Mouse (Mus musculus) midbrain, postnatal 0 days (tissue): ENCODE data around the gene Fkbpl. TPM values are rescaled to one million over a fixed set of nuclear protein-coding genes. Genes with fewer than 3 reads are reported as not detected.

ENCODE experiments used
- ATAC-seq: fragments of 200-750 bp; cut with Nextera tagmentation; 2 replicates; pipeline ENCODE4 v1.8.0; 2017; ENCODE audit warnings: moderate number of reproducible peaks, mild to moderate bottlenecking, moderate TSS enrichment, moderate library complexity; ENCODE audit not compliant: low FRiP score
- DNase-seq: peaks from one replicate; pipeline ENCODE4 v3.0.0-alpha.2; 2015; ENCODE audit warnings: low spot score
- H3K27ac ChIP-seq: fragments of 300-500 bp; sonication (generic); 2 replicates; pipeline ENCODE4 v1.5.1; 2014; ENCODE audit warnings: low read depth, mild to moderate bottlenecking, low read length, mixed read lengths
- H3K27me3 ChIP-seq: fragments of 300-500 bp; sonication (generic); 2 replicates; pipeline ENCODE4 v1.6.1; 2014; ENCODE audit warnings: low read length, control low read depth, mixed read lengths; ENCODE audit not compliant: insufficient read depth
- H3K36me3 ChIP-seq: fragments of 300-500 bp; sonication (generic); 2 replicates; pipeline ENCODE4 v1.6.1; 2014; ENCODE audit warnings: low read length, control low read depth, mixed read lengths; ENCODE audit not compliant: insufficient read depth
- H3K4me1 ChIP-seq: fragments of 300-500 bp; sonication (generic); 2 replicates; pipeline ENCODE4 v1.6.1; 2014; ENCODE audit warnings: mild to moderate bottlenecking, control low read depth, antibody characterized with exemption, low read length, mixed read lengths; ENCODE audit not compliant: insufficient read depth
- H3K4me2 ChIP-seq: fragments of 300-500 bp; sonication (generic); 2 replicates; pipeline ENCODE4 v1.6.1; 2014; ENCODE audit warnings: low read depth, mild to moderate bottlenecking, low read length, mixed read lengths; ENCODE audit not compliant: poor library complexity, severe bottlenecking
- H3K4me3 ChIP-seq: fragments of 300-500 bp; sonication (generic); 2 replicates; pipeline ENCODE4 v1.5.1; 2014; ENCODE audit warnings: low read depth, mild to moderate bottlenecking, low read length, moderate library complexity
- H3K9ac ChIP-seq: fragments of 300-500 bp; sonication (generic); replicated peaks from 2 replicates; pipeline ENCODE4 v1.6.1; 2014; ENCODE audit warnings: mild to moderate bottlenecking, low read length, moderate library complexity, mixed read lengths; ENCODE audit not compliant: poor library complexity, severe bottlenecking
- H3K9me3 ChIP-seq: fragments of 300-500 bp; sonication (generic); 2 replicates; pipeline ENCODE4 v1.6.1; 2016; ENCODE audit warnings: low read length, control low read depth
- CTCF ChIP-seq: IDR thresholded peaks from 2 replicates; pipeline ENCODE4 v1.5.1; 2016; ENCODE audit warnings: antibody characterized with exemption, mild to moderate bottlenecking
- WGBS: fragments of 180-500 bp; shearing (Covaris S2); extraction: QIAGEN DNeasy Blood & Tissue Kit; methylation state at CpG from one replicate; pipeline ENCODE4 v1.1.7; 2014; 5-methylcytosine and 5-hydroxymethylcytosine counted together
- polyA plus RNA-seq: library from polyadenylated mRNA; unstranded; fragments of >200 nt; fragmentation: Nextera tagmentation; extraction: Ambion mirVana; gene quantifications from 2 replicates; pipeline ENCODE4 v1.2.1, GENCODE M21; 2015
- total RNA-seq: library from RNA; depleted of rRNA; stranded (reverse); fragments of >200 nt; gene quantifications from 2 replicates; pipeline ENCODE4 v1.2.3, GENCODE M21; 2014; rRNA removed

Gene Fkbpl
- total and polyA plus RNA-seq, 2 experiments from 2014 or later = 6.2 to 10.7 TPM

DNA sequence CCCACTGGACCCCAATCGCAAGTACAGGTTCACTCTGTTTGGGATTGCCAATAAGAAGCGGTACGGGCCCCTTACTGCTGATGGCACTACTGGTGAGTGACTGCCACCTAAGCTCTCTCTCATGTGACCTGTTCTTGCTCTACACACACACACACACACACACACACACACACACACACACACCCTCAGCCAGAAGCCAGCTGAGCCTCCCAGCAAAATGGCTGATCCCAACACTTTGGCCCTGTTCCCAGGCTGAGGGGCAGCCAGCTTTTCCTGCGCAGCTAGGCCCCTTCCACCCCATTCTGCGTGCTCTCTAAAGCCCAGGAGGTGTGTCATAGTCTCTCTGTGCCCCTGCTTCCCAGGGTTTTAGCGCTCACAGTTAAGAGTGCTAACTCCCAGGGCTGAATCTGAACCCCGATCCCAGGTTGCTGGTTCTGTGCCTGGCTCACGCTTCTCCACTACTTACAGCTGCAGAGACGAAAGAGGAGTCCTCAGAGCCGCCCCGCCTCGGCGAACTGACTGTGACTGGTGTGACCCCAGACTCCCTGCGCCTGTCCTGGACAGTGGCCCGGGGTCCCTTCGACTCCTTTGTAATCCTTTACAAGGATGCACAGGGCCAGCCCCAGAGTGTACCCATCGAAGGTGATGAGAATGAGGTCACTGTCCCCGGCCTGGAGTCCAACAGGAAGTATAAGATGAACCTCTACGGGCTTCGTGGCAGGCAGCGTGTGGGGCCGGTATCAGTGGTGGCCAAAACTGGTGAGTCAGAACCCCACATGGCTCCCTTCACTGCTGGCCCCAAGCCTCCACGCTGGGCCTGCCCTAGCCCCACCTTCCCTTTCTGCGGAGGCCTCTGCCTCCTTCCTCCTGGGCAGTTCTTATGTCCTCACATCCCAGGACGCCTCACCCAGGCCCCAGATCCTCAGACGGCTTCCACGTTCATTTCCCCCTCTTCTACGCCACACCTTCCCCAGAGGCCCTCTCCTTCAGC is 40.9 kb downstream of the Fkbpl start:
- no peaks in the 10 kb centered on the region for H3K9me3 ChIP-seq
- no peak for TF ChIP-seq CTCF
- ATAC-seq (peak; percentile 32; the same call in 1 of the 2 replicates), DNase-seq (peak; percentile 89)
- H3K4me2 ChIP-seq = no peak overlapping the region
- H3K4me3 ChIP-seq = no peak overlapping the region
- 80% methylated on average over 28 of the region's 28 CpGs for WGBS
- H3K36me3 ChIP-seq = no peaks in the 10 kb centered on the region
- no peak overlapping the region for H3K9ac ChIP-seq
- H3K27me3 ChIP-seq = no peaks in the 10 kb centered on the region
- H3K4me1 ChIP-seq = no peaks in the 10 kb centered on the region
- H3K27ac ChIP-seq = peak overlapping the region; percentile 51; the same call in 1 of the 2 replicates

- Histone ChIP-seq H3K9ac (no peak overlapping the region), H3K27ac (no peak overlapping the region), H3K27me3 (no peaks in the 10 kb centered on the region), H3K4me2 (no peak overlapping the region), H3K9me3 (no peaks in the 10 kb centered on the region), H3K4me3 (no peak overlapping the region), H3K4me1 (no peaks in the 10 kb centered on the region), H3K36me3 (no peaks in the 10 kb centered on the region)
- ATAC-seq (no peak), DNase-seq (no peak)
- 94% methylated on average over 7 of the region's 7 CpGs for WGBS
- TF ChIP-seq CTCF = no peak
Measured at GRCm38 (mm10) chr17:34688889-34689288, 44.3 kb downstream of the Fkbpl start.

- no peak overlapping the region for H3K9ac ChIP-seq
- WGBS = 62% methylated on average over 4 of the region's 4 CpGs
- TF ChIP-seq CTCF = no peak
- DNase-seq = no peak
- no peaks in the 10 kb centered on the region for H3K4me1 ChIP-seq
- no peak overlapping the region for H3K4me2 ChIP-seq
- H3K36me3 ChIP-seq = no peaks in the 10 kb centered on the region
- H3K9me3 ChIP-seq = no peaks in the 10 kb centered on the region
- H3K27me3 ChIP-seq = no peaks in the 10 kb centered on the region
- H3K4me3 ChIP-seq = no peak overlapping the region
- no peak for ATAC-seq
- H3K27ac ChIP-seq = no peak overlapping the region
Measured at GRCm38 (mm10) chr17:34690458-34690857, 45.9 kb downstream of the Fkbpl start.

DNA sequence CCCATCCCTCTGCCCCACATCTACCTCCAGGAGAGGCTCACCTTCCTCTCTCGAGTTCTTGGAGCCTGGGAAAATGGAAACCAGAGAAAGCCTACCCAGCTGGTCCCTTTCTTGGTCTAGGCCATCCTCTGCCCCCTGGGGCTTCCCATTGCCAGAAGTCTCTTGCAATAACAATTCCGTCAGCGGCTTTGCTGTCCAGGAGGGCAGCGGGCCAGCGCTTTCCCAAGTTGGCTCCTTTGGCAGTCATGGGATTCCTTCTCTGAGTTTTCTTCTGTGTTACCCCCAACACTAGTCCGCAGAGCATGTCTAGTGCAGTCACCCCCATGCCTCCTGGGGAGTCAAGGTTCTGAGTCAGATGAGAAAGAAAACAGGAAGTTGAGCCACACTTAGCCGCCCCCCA is 48.3 kb downstream of the Fkbpl start:
- Histone ChIP-seq H3K27ac (no peak overlapping the region), H3K27me3 (no peaks in the 10 kb centered on the region), H3K4me1 (no peaks in the 10 kb centered on the region), H3K4me3 (no peak overlapping the region), H3K36me3 (no peaks in the 10 kb centered on the region), H3K4me2 (no peak overlapping the region), H3K9me3 (no peaks in the 10 kb centered on the region), H3K9ac (no peak overlapping the region)
- TF ChIP-seq CTCF = no peak
- WGBS = 62% methylated on average over 7 of the region's 7 CpGs
- DNase-seq = no peak
- ATAC-seq = no peak

Other genes starting within 250 kb of the Fkbpl start
- 2.0 and 9.2 TPM in 2 replicates for gene BC051142, start 245.9 kb upstream of the Fkbpl start, total RNA-seq
- 6.7 and 7.8 TPM in 2 replicates for gene BC051142, start 245.9 kb upstream of the Fkbpl start, polyA plus RNA-seq
- not detected in 2 replicates for gene Btnl4, start 167.4 kb upstream of the Fkbpl start, total RNA-seq
- not detected in 2 replicates for gene Btnl4, start 167.4 kb upstream of the Fkbpl start, polyA plus RNA-seq
- gene Btnl6, start 127.4 kb upstream of the Fkbpl start, total RNA-seq = not detected in 2 replicates
- not detected in 2 replicates for gene Btnl6, start 127.4 kb upstream of the Fkbpl start, polyA plus RNA-seq
- 8.8 and 44.3 TPM in 2 replicates for gene Notch4, start 80.5 kb upstream of the Fkbpl start, total RNA-seq
- 3.8 and 6.1 TPM in 2 replicates for gene Notch4, start 80.5 kb upstream of the Fkbpl start, polyA plus RNA-seq
- 1.2 and 4.4 TPM in 2 replicates for gene Gpsm3, start 55.0 kb upstream of the Fkbpl start, total RNA-seq
- gene Gpsm3, start 55.0 kb upstream of the Fkbpl start, polyA plus RNA-seq = 5.5 and 6.9 TPM in 2 replicates
- 84.8 and 95.6 TPM in 2 replicates for gene Pbx2, start 53.5 kb upstream of the Fkbpl start, total RNA-seq
- 9.5 and 9.6 TPM in 2 replicates for gene Pbx2, start 53.5 kb upstream of the Fkbpl start, polyA plus RNA-seq
- gene Ager, start 46.9 kb upstream of the Fkbpl start, total RNA-seq = 1.7 and 2.1 TPM in 2 replicates
- gene Ager, start 46.9 kb upstream of the Fkbpl start, polyA plus RNA-seq = 1.6 and 2.0 TPM in 2 replicates
- gene Rnf5, start 41.1 kb upstream of the Fkbpl start, total RNA-seq = 57.6 and 59.0 TPM in 2 replicates
- gene Rnf5, start 41.1 kb upstream of the Fkbpl start, polyA plus RNA-seq = 236 and 242 TPM in 2 replicates
- 265 and 383 TPM in 2 replicates for gene Agpat1, start 40.5 kb upstream of the Fkbpl start, total RNA-seq
- 103 and 106 TPM in 2 replicates for gene Agpat1, start 40.5 kb upstream of the Fkbpl start, polyA plus RNA-seq
- 3.2 and 6.0 TPM in 2 replicates for gene Egfl8, start 28.8 kb upstream of the Fkbpl start, total RNA-seq
- gene Egfl8, start 28.8 kb upstream of the Fkbpl start, polyA plus RNA-seq = 4.9 and 5.0 TPM in 2 replicates
- gene Ppt2, start 16.3 kb upstream of the Fkbpl start, total RNA-seq = 21.1 and 31.0 TPM in 2 replicates
- gene Ppt2, start 16.3 kb upstream of the Fkbpl start, polyA plus RNA-seq = 18.0 and 20.8 TPM in 2 replicates
- 9.1 and 15.1 TPM in 2 replicates for gene Prrt1, start 15.2 kb upstream of the Fkbpl start, total RNA-seq
- 13.3 and 14.0 TPM in 2 replicates for gene Prrt1, start 15.2 kb upstream of the Fkbpl start, polyA plus RNA-seq
- 47.9 and 57.4 TPM in 2 replicates for gene Atf6b, start 2.4 kb downstream of the Fkbpl start, total RNA-seq
- 83.0 and 86.0 TPM in 2 replicates for gene Atf6b, start 2.4 kb downstream of the Fkbpl start, polyA plus RNA-seq
- gene Tnxb, start 25.8 kb downstream of the Fkbpl start, total RNA-seq = 3.5 and 4.2 TPM in 2 replicates
- 0.26 and 0.30 TPM in 2 replicates for gene Tnxb, start 25.8 kb downstream of the Fkbpl start, polyA plus RNA-seq
- gene C4b, start 99.1 kb downstream of the Fkbpl start, total RNA-seq = 1.2 and 1.5 TPM in 2 replicates
- gene C4b, start 99.1 kb downstream of the Fkbpl start, polyA plus RNA-seq = 0.67 and 0.76 TPM in 2 replicates
- not detected in 2 replicates for gene Cyp21a1, start 159.8 kb downstream of the Fkbpl start, total RNA-seq
- not detected in 2 replicates for gene Cyp21a1, start 159.8 kb downstream of the Fkbpl start, polyA plus RNA-seq
- 25.8 and 30.4 TPM in 2 replicates for gene Stk19, start 192.2 kb downstream of the Fkbpl start, total RNA-seq
- 48.6 and 50.3 TPM in 2 replicates for gene Stk19, start 192.2 kb downstream of the Fkbpl start, polyA plus RNA-seq
- 34.5 and 40.7 TPM in 2 replicates for gene Dxo, start 192.3 kb downstream of the Fkbpl start, total RNA-seq
- 56.4 and 59.1 TPM in 2 replicates for gene Dxo, start 192.3 kb downstream of the Fkbpl start, polyA plus RNA-seq
- gene Skiv2l, start 205.4 kb downstream of the Fkbpl start, total RNA-seq = 81.5 and 98.8 TPM in 2 replicates
- 45.1 and 50.2 TPM in 2 replicates for gene Skiv2l, start 205.4 kb downstream of the Fkbpl start, polyA plus RNA-seq
- 33.1 and 35.1 TPM in 2 replicates for gene Nelfe, start 205.6 kb downstream of the Fkbpl start, total RNA-seq
- gene Nelfe, start 205.6 kb downstream of the Fkbpl start, polyA plus RNA-seq = 57.7 and 60.2 TPM in 2 replicates
- gene Cfb, start 217.8 kb downstream of the Fkbpl start, total RNA-seq = 0.09 TPM in 1 of 2 replicates, not detected in the other
- gene Cfb, start 217.8 kb downstream of the Fkbpl start, polyA plus RNA-seq = 1.0 and 1.9 TPM in 2 replicates
- gene Zbtb12, start 234.7 kb downstream of the Fkbpl start, total RNA-seq = 36.9 and 39.1 TPM in 2 replicates
- gene Zbtb12, start 234.7 kb downstream of the Fkbpl start, polyA plus RNA-seq = 7.0 and 8.1 TPM in 2 replicates
- not detected in 2 replicates for gene Gm20547, start 237.3 kb downstream of the Fkbpl start, total RNA-seq
- gene Gm20547, start 237.3 kb downstream of the Fkbpl start, polyA plus RNA-seq = 0.10 and 0.25 TPM in 2 replicates